Mouse (Mus musculus): ENCODE measurements around the gene Fntb.

- TF ChIP-seq CTCF (IDR thresholded peaks at IDR 0.05; ENCODE audit: insufficient read depth, low read length): no peak
- TF ChIP-seq POLR2A (IDR thresholded peaks at IDR 0.05; ENCODE audit: borderline replicate concordance, extremely low read depth, low read depth, low read length): no peak
These were observed 162.2 kb downstream of the Fntb start for GRCm38 (mm10) chr12:76927539-76927938.
